Mouse (Mus musculus) forebrain, embryonic 10.5 days (tissue): ENCODE results near the gene Efcab2. TPM values are rescaled to one million over a fixed set of nuclear protein-coding genes. Genes with fewer than 3 reads are reported as not detected.

ENCODE experiments used
- DNase-seq: peaks from one replicate; pipeline ENCODE4 v3.0.0-alpha.2; 2017; ENCODE audit warnings: low spot score; ENCODE audit errors: extremely low spot score
- H3K27ac ChIP-seq: fragments of 300-500 bp; sonication (generic); 2 replicates; pipeline ENCODE4 v1.5.1; 2016; ENCODE audit warnings: mild to moderate bottlenecking
- H3K27me3 ChIP-seq: fragments of 300-500 bp; sonication (generic); 2 replicates; pipeline ENCODE4 v1.6.1; 2016; ENCODE audit warnings: mild to moderate bottlenecking; ENCODE audit not compliant: poor library complexity, severe bottlenecking
- H3K36me3 ChIP-seq: fragments of 300-500 bp; sonication (generic); replicated peaks from 2 replicates; pipeline ENCODE4 v1.6.1; 2016; ENCODE audit warnings: mild to moderate bottlenecking, moderate library complexity
- H3K4me1 ChIP-seq: fragments of 300-500 bp; sonication (generic); 2 replicates; pipeline ENCODE4 v1.6.1; 2016
- H3K4me3 ChIP-seq: fragments of 300-500 bp; sonication (generic); 2 replicates; pipeline ENCODE4 v1.5.1; 2016; ENCODE audit warnings: mild to moderate bottlenecking, moderate library complexity
- H3K9me3 ChIP-seq: fragments of 300-500 bp; sonication (generic); 2 replicates; pipeline ENCODE4 v1.6.1; 2016; ENCODE audit warnings: mild to moderate bottlenecking, moderate library complexity
- WGBS: fragments of 180-500 bp; shearing (Covaris S2); methylation state at CpG from one replicate; pipeline ENCODE4 v1.1.7; 2016; 5-methylcytosine and 5-hydroxymethylcytosine counted together
- polyA plus RNA-seq: library from polyadenylated mRNA; unstranded; fragments of >200 nt; fragmentation: Nextera tagmentation; extraction: Ambion mirVana; gene quantifications from 2 replicates; pipeline ENCODE4 v1.2.1, GENCODE M21; 2016

The Efcab2 gene
- polyA plus RNA-seq, 1 experiment from 2014 or later = 9.4 TPM

GRCm38 (mm10) chr1:178378115-178378514 lies 27.8 kb upstream of the Efcab2 start:
- 88% methylated on average over 3 of the region's 3 CpGs for WGBS

GRCm38 (mm10) chr1:178379224-178379623 lies 26.7 kb upstream of the Efcab2 start:
- no peak for DNase-seq
- no peaks in the 10 kb centered on the region for H3K9me3 ChIP-seq
- no peaks in the 10 kb centered on the region for H3K36me3 ChIP-seq
- no peak overlapping the region for H3K27ac ChIP-seq
- no peaks in the 10 kb centered on the region for H3K4me1 ChIP-seq
- H3K27me3 ChIP-seq = no peaks in the 10 kb centered on the region
- no peak overlapping the region for H3K4me3 ChIP-seq
- 86% methylated on average over 1 of the region's 1 CpGs for WGBS

More at GRCm38 (mm10) chr1:178378115-178378514, 27.8 kb upstream of the Efcab2 start:
- Histone ChIP-seq H3K27ac (no peak overlapping the region), H3K36me3 (no peaks in the 10 kb centered on the region), H3K4me1 (no peaks in the 10 kb centered on the region), H3K9me3 (no peaks in the 10 kb centered on the region), H3K4me3 (no peak overlapping the region), H3K27me3 (no peaks in the 10 kb centered on the region)
- DNase-seq = no peak

- Histone ChIP-seq H3K27me3 (no peaks in the 10 kb centered on the region), H3K36me3 (no peaks in the 10 kb centered on the region), H3K27ac (no peak overlapping the region), H3K9me3 (no peaks in the 10 kb centered on the region), H3K4me1 (no peaks in the 10 kb centered on the region), H3K4me3 (no peak overlapping the region)
- no peak for DNase-seq
Observed at GRCm38 (mm10) chr1:178382165-178382564, 23.7 kb upstream of the Efcab2 start.

- no peak for DNase-seq
- no peak overlapping the region for H3K4me3 ChIP-seq
- 88% methylated on average over 4 of the region's 4 CpGs for WGBS
Observed at GRCm38 (mm10) chr1:178388802-178389201, 17.1 kb upstream of the Efcab2 start.

GRCm38 (mm10) chr1:178389401-178389800 lies 16.5 kb upstream of the Efcab2 start:
- no peaks in the 10 kb centered on the region for H3K9me3 ChIP-seq
- WGBS = 76% methylated on average over 2 of the region's 2 CpGs
- DNase-seq = no peak
- H3K27me3 ChIP-seq = no peaks in the 10 kb centered on the region
- H3K4me3 ChIP-seq = no peak overlapping the region
- H3K36me3 ChIP-seq = no peaks in the 10 kb centered on the region
- H3K4me1 ChIP-seq = no peaks in the 10 kb centered on the region
- H3K27ac ChIP-seq = no peak overlapping the region

More at GRCm38 (mm10) chr1:178388802-178389201, 17.1 kb upstream of the Efcab2 start:
- Histone ChIP-seq H3K36me3 (no peaks in the 10 kb centered on the region), H3K9me3 (no peaks in the 10 kb centered on the region), H3K4me1 (no peaks in the 10 kb centered on the region), H3K27me3 (no peaks in the 10 kb centered on the region), H3K27ac (no peak overlapping the region)

- Histone ChIP-seq H3K4me3 (no peak overlapping the region), H3K36me3 (no peaks in the 10 kb centered on the region), H3K4me1 (no peaks in the 10 kb centered on the region), H3K9me3 (no peaks in the 10 kb centered on the region), H3K27me3 (no peaks in the 10 kb centered on the region), H3K27ac (no peak overlapping the region)
- no peak for DNase-seq
- WGBS = 80% methylated on average over 5 of the region's 5 CpGs
Observed at GRCm38 (mm10) chr1:178392970-178393369, 12.9 kb upstream of the Efcab2 start.

- no peak overlapping the region for H3K27ac ChIP-seq
- no peaks in the 10 kb centered on the region for H3K27me3 ChIP-seq
- no peaks in the 10 kb centered on the region for H3K9me3 ChIP-seq
- 0 out of 2 replicates have a peak, but pooled peaks cover 10% of the 10 kb centered on the region for H3K4me1 ChIP-seq
- no peaks in the 10 kb centered on the region for H3K36me3 ChIP-seq
- no peak for DNase-seq
- no peak overlapping the region for H3K4me3 ChIP-seq
- 88% methylated on average over 6 of the region's 6 CpGs for WGBS
Observed at GRCm38 (mm10) chr1:178395091-178395490, 10.8 kb upstream of the Efcab2 start.

GRCm38 (mm10) chr1:178396383-178396782 lies 9.5 kb upstream of the Efcab2 start:
- no peaks in the 10 kb centered on the region for H3K27me3 ChIP-seq
- DNase-seq = no peak
- H3K4me3 ChIP-seq = no peak overlapping the region
- no peak overlapping the region for H3K27ac ChIP-seq
- H3K36me3 ChIP-seq = no peaks in the 10 kb centered on the region
- H3K9me3 ChIP-seq = no peaks in the 10 kb centered on the region
- 84% methylated on average over 4 of the region's 4 CpGs for WGBS
- 0 out of 2 replicates have a peak, but pooled peaks cover 10% of the 10 kb centered on the region for H3K4me1 ChIP-seq

- Histone ChIP-seq H3K27me3 (no peaks in the 10 kb centered on the region), H3K4me1 (peaks cover 10% of the 10 kb centered on the region; the same call in 1 of the 2 replicates), H3K4me3 (no peak overlapping the region), H3K27ac (no peak overlapping the region), H3K9me3 (no peaks in the 10 kb centered on the region), H3K36me3 (no peaks in the 10 kb centered on the region)
- no peak for DNase-seq
- 90% methylated on average over 6 of the region's 6 CpGs for WGBS
Observed at GRCm38 (mm10) chr1:178399879-178400278, 6.0 kb upstream of the Efcab2 start.

- WGBS = 82% methylated on average over 7 of the region's 7 CpGs
- H3K4me1 ChIP-seq = peaks cover 14% of the 10 kb centered on the region; the same call in 1 of the 2 replicates
- no peaks in the 10 kb centered on the region for H3K9me3 ChIP-seq
- no peak for DNase-seq
- no peak overlapping the region for H3K4me3 ChIP-seq
- no peaks in the 10 kb centered on the region for H3K27me3 ChIP-seq
- no peaks in the 10 kb centered on the region for H3K36me3 ChIP-seq
- no peak overlapping the region for H3K27ac ChIP-seq
Observed at GRCm38 (mm10) chr1:178400652-178401051, 5.2 kb upstream of the Efcab2 start.

GRCm38 (mm10) chr1:178401960-178402359 lies 3.9 kb upstream of the Efcab2 start:
- Histone ChIP-seq H3K27ac (no peak overlapping the region), H3K27me3 (no peaks in the 10 kb centered on the region), H3K4me3 (no peak overlapping the region), H3K4me1 (peaks cover 23% of the 10 kb centered on the region; the same call in 1 of the 2 replicates), H3K36me3 (no peaks in the 10 kb centered on the region), H3K9me3 (no peaks in the 10 kb centered on the region)
- WGBS = 86% methylated on average over 6 of the region's 6 CpGs
- DNase-seq = no peak

GRCm38 (mm10) chr1:178405445-178405911 lies 407 bp upstream of the Efcab2 start:
- peak; percentile 84 for DNase-seq
- Histone ChIP-seq H3K27me3 (no peaks in the 10 kb centered on the region), H3K4me3 (peak overlapping the region; percentile 79), H3K9me3 (no peaks in the 10 kb centered on the region), H3K4me1 (peaks cover 13% of the 10 kb centered on the region; the same call in 1 of the 2 replicates), H3K36me3 (no peaks in the 10 kb centered on the region), H3K27ac (peak overlapping the region; percentile 100)
- under 1% methylated on average over 23 of the region's 23 CpGs for WGBS

- Histone ChIP-seq H3K9me3 (no peaks in the 10 kb centered on the region), H3K4me1 (peaks cover 13% of the 10 kb centered on the region; the same call in 1 of the 2 replicates), H3K4me3 (peak overlapping the region; percentile 79), H3K36me3 (no peaks in the 10 kb centered on the region), H3K27ac (peak overlapping the region; percentile 100), H3K27me3 (no peaks in the 10 kb centered on the region)
- DNase-seq = peak; percentile 19
- 68% methylated on average over 12 of the region's 12 CpGs for WGBS
Observed at GRCm38 (mm10) chr1:178406765-178407645, 1.1 kb downstream of the Efcab2 start.
